In the genomic region with DNA sequence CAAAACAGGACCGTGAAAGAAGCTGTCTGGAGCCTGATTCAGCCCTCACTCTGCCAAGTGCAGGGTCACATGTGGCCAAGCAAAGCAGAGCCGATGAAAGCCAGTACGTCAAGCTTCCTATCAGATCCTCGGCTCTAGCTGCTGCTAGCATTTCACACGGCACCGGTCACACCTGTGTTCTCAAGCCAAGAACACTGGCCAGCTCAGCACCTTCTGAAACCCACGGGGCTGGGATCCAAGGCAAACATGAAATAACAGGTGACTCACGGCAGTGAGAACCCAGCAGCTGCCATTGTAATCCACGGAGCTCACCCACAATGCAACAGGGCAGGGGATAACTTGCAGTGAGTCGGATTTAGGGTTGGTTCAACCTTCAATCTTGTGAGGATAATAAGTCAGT, we compare ENCODE assay signal across 8 mouse cellular contexts.
DNase-seq lines count a peak whose midpoint lies in the region; ATAC-seq lines count a peak whose summit lies in the region.

No protein-coding gene starts in this region.

- H3K4me2 ChIP-seq in limb, embryonic 15.5 days, result no peak overlapping the region
- no peak overlapping the region for H3K4me2 ChIP-seq in hindbrain, embryonic 12.5 days (replicated peaks)
- H3K4me2 ChIP-seq in forebrain, embryonic 16.5 days (ENCODE audit: low read length), result no peak overlapping the region

- no peak overlapping the region for H3K4me3 ChIP-seq in limb, embryonic 15.5 days
- H3K4me3 ChIP-seq in hindbrain, embryonic 12.5 days, result no peak overlapping the region
- H3K4me3 ChIP-seq in forebrain, embryonic 16.5 days (replicated peaks; ENCODE audit: low read length), result no peak overlapping the region

- DNase-seq in 3T3-L1 (ENCODE audit: low read depth, low spot score), result peak; percentile 49
- DNase-seq in MN1 (ENCODE audit: low spot score), result peak; percentile 45
- peak; percentile 57 for DNase-seq in gastrocnemius, postnatal 10 days
- no peak for DNase-seq in thymus, postnatal 36 days
- DNase-seq in testis, postnatal 10 days (ENCODE audit: low spot score), result no peak

- no peak overlapping the region for H3K27ac ChIP-seq in limb, embryonic 15.5 days
- no peak overlapping the region for H3K27ac ChIP-seq in hindbrain, embryonic 12.5 days
- H3K27ac ChIP-seq in forebrain, embryonic 16.5 days (ENCODE audit: low read length), result no peak overlapping the region

- H3K9me3 ChIP-seq in limb, embryonic 15.5 days, result no peaks in the 10 kb centered on the region
- no peaks in the 10 kb centered on the region for H3K9me3 ChIP-seq in hindbrain, embryonic 12.5 days (replicated peaks)
- no peaks in the 10 kb centered on the region for H3K9me3 ChIP-seq in forebrain, embryonic 16.5 days (ENCODE audit: control insufficient read depth, low read length)

- H3K36me3 ChIP-seq in limb, embryonic 15.5 days, result no peaks in the 10 kb centered on the region
- H3K36me3 ChIP-seq in hindbrain, embryonic 12.5 days, result no peaks in the 10 kb centered on the region
- H3K36me3 ChIP-seq in forebrain, embryonic 16.5 days (ENCODE audit: control insufficient read depth, insufficient read depth), result no peaks in the 10 kb centered on the region

- H3K9ac ChIP-seq in limb, embryonic 15.5 days, result no peak overlapping the region
- no peak overlapping the region for H3K9ac ChIP-seq in hindbrain, embryonic 12.5 days
- no peak overlapping the region for H3K9ac ChIP-seq in forebrain, embryonic 16.5 days (replicated peaks; ENCODE audit: low read depth, low read length)

- ATAC-seq in limb, embryonic 15.5 days (ENCODE audit: insufficient number of reproducible peaks, low FRiP score, low TSS enrichment, low read depth), result peak; percentile 52; the same call in 1 of the 2 replicates
- ATAC-seq in hindbrain, embryonic 12.5 days (ENCODE audit: low FRiP score), result no peak
- no peak for ATAC-seq in forebrain, embryonic 16.5 days

- H3K4me1 ChIP-seq in limb, embryonic 15.5 days, result peaks cover 4% of the 10 kb centered on the region; the same call in 1 of the 2 replicates
- H3K4me1 ChIP-seq in hindbrain, embryonic 12.5 days, result no peaks in the 10 kb centered on the region
- H3K4me1 ChIP-seq in forebrain, embryonic 16.5 days (replicated peaks; ENCODE audit: control insufficient read depth, insufficient read depth, low read length), result no peaks in the 10 kb centered on the region

- 48% methylated on average over 10 of the region's 10 CpGs for WGBS in limb, embryonic 15.5 days
- 80% methylated on average over 10 of the region's 10 CpGs for WGBS in hindbrain, embryonic 12.5 days
- WGBS in forebrain, embryonic 16.5 days, result 71% methylated on average over 10 of the region's 10 CpGs

- no peaks in the 10 kb centered on the region for H3K27me3 ChIP-seq in limb, embryonic 15.5 days
- no peaks in the 10 kb centered on the region; the same call in 1 of the 2 replicates for H3K27me3 ChIP-seq in hindbrain, embryonic 12.5 days
- H3K27me3 ChIP-seq in forebrain, embryonic 16.5 days (replicated peaks; ENCODE audit: control insufficient read depth, insufficient read depth, low read length), result no peaks in the 10 kb centered on the region

Comparison
In these comparisons a context has a peak if more than half of its experiments do, and no peak if none do; other contexts are left out.
1. DNase-seq: peak in 3T3-L1 (single experiment), MN1 (single experiment) and gastrocnemius, postnatal 10 days (single experiment); none in thymus, postnatal 36 days (0 of 2) and testis, postnatal 10 days (single experiment).